Mouse (Mus musculus) bone marrow macrophage, adult 2 months (primary cell): Measurements from ENCODE around the gene Cox19. TPM values are rescaled to one million over a fixed set of nuclear protein-coding genes. Genes with fewer than 3 reads are reported as not detected.

ENCODE experiments used
- H3K27ac ChIP-seq: 2 replicates; pipeline ENCODE4 v1.5.1; 2012; ENCODE audit warnings: low read depth, low read length; ENCODE audit not compliant: insufficient read depth
- H3K4me1 ChIP-seq: 2 replicates; pipeline ENCODE4 v1.6.1; 2012; ENCODE audit warnings: low read length; ENCODE audit not compliant: control insufficient read depth, insufficient read depth
- H3K4me3 ChIP-seq: 2 replicates; pipeline ENCODE4 v1.5.1; 2012; ENCODE audit warnings: mild to moderate bottlenecking, low read length, moderate library complexity; ENCODE audit not compliant: insufficient read depth
- CTCF ChIP-seq: IDR thresholded peaks from 2 replicates; pipeline ENCODE4 v1.5.1; 2012; ENCODE audit warnings: low read depth, mild to moderate bottlenecking, low read length, moderate library complexity
- POLR2A ChIP-seq: IDR thresholded peaks from 2 replicates; pipeline ENCODE4 v1.6.1; 2012; ENCODE audit warnings: mild to moderate bottlenecking, low read depth, low read length, borderline replicate concordance
- polyA plus RNA-seq: library from polyadenylated mRNA; stranded (reverse); fragments of >200 nt; gene quantifications from 2 replicates; pipeline ENCODE4 v1.2.4, GENCODE M21; 2012; ENCODE audit not compliant: missing spikeins, insufficient read depth, insufficient read length

Cox19 gene
- polyA plus RNA-seq, 1 experiment: 31.4 TPM

DNA sequence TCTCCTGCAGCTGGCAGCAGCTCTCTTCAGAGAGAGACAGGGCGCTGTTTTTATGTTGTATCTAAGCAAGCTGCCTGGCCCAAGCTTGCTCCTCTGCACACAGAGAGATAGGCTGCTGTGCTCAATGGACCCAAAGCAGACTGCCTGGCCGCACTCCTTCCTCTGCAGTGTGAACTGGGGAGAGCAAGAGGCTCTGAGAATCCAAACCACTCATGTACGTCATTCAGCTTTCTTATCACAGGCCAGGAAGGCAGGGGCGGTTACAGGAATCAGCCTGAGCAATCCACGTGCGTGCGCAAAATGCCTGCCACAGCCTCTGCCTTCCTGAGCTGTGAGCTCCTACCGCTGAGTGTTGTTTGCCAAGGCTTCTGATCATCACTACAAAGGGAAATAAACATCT is 31.5 kb upstream of the Cox19 start:
- H3K27ac ChIP-seq: peak overlapping the region; percentile 96
- peak overlapping the region; percentile 72 for H3K4me3 ChIP-seq
- peaks cover 49% of the 10 kb centered on the region for H3K4me1 ChIP-seq
- TF ChIP-seq CTCF (no peak), POLR2A (no peak)

DNA sequence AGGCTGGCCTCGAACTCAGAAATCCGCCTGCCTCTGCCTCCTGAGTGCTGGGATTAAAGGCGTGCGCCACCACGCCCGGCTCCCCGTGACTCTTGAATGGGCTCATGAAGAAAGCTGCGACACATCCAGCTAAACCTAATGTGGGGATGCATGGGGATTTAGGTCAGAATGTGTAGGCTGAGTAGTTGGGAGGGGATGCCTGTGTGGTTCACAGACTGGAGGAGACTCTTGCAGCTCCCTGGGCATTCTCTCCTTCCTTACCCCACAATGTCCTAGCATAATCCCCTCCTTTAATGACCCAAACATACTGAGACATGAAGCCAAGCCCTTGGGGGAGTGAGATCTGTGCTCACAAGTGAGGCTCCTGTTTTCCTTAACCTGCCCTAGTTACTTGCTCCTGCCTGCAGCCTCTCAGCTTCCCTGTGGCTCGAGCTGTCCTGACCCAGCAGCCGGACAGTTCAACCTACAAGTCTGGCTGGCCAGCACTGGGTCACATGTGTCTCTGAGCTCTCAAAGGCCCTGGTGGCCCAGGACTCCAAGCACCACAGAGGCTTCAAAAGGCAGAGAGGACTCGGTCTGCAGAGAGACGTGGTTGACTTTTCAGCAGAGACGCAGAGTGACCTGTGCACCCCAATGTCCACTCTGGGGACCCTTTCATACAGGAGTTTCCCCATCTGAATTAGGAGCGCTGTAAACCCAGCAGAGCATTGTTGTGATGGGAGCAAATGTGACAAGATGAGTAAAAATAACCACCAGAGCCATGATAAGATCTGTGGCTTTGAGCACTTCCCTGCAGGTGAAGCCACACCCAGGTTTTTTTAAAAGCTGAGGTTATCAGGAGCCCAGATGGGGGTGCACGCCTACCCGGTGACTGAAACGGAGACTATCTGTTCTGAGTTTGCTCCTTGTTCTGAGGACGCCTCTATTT is 30.6 kb upstream of the Cox19 start:
- no peak for TF ChIP-seq CTCF
- no peak for TF ChIP-seq POLR2A
- H3K4me1 ChIP-seq: peaks cover 50% of the 10 kb centered on the region
- H3K27ac ChIP-seq: peak overlapping the region; percentile 96
- peak overlapping the region; percentile 72 for H3K4me3 ChIP-seq

DNA sequence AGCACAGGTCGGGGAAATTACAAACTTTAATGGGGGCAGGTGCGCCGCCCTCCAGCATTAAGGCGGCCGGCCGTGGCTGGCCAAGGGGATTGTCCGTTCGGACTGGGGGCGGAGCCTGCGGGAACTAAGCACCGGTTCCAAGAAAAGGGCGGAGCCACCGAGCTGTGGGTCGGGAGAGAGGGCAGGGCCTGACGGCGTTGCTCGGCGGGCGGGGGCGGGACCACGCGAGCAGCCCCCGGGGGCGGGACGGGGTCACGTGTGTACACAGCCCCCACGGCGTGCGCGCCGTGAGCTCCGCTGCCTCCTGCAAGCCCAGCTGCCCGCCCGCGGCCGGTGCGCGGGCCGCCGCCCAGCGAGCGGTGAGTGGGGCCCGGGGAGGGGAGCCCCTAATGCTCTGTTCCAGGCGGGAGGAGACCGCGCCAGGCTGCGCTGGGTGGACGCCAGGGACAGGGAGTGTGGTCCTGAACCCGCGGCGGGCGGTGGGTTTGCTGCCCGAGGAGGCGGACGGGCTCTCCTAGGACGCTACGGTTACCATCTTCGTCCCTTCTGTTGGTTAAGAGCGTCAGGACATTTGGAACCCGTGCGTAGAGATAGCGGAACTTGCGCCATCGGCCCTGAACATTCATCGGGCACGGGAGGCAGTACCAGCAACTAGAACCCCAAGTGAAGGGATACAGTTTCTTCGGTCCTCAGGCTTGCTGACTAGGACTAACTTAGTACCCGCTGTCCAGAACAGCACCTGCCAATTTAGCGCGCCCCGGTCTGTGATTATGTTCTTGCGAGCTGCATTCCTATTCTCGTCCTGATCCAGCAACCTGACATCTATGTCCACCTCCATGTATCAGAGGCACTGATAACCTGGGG is 29.4 kb upstream of the Cox19 start:
- Histone ChIP-seq H3K4me3 (peak overlapping the region; percentile 72), H3K4me1 (peaks cover 60% of the 10 kb centered on the region), H3K27ac (peak overlapping the region; percentile 98)
- TF ChIP-seq CTCF (no peak), POLR2A (no peak)

DNA sequence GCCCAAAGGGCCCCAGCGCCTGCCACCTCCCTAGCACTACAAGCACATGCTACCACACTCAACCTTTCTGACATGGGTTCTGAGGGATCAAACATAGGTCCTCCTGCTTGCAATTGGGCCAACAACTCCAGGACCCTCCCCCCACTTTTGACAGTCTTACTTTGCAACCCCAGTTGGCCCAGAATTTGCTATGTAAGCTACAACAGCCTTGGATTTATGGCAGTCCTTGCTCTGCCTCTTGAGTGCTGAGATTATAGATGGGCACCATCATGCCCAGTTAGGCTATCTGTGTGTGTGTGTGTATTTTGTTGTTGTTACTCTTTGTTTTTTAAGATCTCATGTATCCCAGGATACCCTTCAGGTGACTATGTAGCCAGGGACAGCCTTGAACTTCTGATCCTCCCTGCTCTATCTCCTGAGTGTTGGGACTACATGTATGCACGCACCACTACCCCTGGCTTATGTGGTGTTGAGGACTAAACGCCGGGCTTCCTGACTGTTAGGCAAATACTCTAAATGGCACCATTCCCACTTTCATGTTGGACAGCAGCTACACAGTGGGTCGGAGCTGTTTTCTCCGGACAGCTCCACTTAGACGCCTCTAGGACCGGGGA is 28.7 kb upstream of the Cox19 start:
- TF ChIP-seq CTCF: no peak
- TF ChIP-seq POLR2A: no peak
- H3K4me1 ChIP-seq: peaks cover 62% of the 10 kb centered on the region
- H3K4me3 ChIP-seq: peak overlapping the region; percentile 51
- H3K27ac ChIP-seq: peak overlapping the region; percentile 98

DNA sequence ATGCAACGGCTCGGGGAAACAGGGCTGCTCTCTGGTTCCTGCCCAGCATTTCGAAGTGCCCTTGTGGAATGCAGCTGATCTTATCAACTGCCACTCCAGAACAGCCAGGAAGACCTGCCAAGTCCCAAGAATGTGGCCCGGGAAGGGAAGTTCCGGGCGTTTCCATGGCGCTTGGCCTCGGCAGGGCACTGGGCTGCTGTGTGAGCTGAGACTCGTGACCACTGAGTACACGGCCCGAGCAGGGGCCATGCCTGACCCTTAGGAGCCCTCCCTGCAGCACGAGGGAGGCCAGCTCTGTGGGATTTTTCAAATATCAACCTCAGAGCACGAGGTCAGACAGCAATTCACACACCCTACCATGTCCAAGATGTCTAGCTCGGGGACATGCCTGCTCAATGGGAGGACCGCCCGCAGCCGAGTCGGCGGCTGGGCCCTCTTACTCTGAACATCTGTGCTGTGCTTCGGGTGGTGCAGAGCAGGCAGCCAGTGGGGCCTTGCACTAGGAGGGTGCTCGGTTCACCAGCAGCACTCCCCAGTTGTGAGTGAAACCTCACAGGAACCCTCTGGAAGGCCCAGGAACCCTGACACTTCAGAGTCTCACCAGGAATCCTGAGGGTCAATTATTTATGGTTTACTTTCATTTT is 27.9 kb upstream of the Cox19 start:
- TF ChIP-seq CTCF: no peak
- TF ChIP-seq POLR2A: no peak
- Histone ChIP-seq H3K4me1 (peaks cover 62% of the 10 kb centered on the region), H3K4me3 (peak overlapping the region; percentile 51), H3K27ac (peak overlapping the region; percentile 98)

DNA sequence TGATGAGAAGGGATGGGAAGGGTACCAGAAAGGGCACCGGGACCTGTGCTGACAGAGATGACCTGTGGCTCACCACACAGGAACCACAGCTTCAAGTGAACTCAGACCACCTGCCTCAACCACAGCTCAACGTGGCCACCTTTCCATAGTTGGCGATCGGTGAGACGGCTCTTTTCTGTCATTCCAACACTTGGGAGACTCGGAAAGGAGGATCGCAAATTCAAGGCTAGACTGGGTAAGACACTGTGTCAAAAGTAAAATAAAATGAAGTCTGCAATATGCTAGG is 27.0 kb upstream of the Cox19 start:
- H3K4me1 ChIP-seq: peaks cover 61% of the 10 kb centered on the region
- H3K27ac ChIP-seq: peak overlapping the region; percentile 98
- TF ChIP-seq CTCF (no peak), POLR2A (no peak)
- peak overlapping the region; percentile 51 for H3K4me3 ChIP-seq

DNA sequence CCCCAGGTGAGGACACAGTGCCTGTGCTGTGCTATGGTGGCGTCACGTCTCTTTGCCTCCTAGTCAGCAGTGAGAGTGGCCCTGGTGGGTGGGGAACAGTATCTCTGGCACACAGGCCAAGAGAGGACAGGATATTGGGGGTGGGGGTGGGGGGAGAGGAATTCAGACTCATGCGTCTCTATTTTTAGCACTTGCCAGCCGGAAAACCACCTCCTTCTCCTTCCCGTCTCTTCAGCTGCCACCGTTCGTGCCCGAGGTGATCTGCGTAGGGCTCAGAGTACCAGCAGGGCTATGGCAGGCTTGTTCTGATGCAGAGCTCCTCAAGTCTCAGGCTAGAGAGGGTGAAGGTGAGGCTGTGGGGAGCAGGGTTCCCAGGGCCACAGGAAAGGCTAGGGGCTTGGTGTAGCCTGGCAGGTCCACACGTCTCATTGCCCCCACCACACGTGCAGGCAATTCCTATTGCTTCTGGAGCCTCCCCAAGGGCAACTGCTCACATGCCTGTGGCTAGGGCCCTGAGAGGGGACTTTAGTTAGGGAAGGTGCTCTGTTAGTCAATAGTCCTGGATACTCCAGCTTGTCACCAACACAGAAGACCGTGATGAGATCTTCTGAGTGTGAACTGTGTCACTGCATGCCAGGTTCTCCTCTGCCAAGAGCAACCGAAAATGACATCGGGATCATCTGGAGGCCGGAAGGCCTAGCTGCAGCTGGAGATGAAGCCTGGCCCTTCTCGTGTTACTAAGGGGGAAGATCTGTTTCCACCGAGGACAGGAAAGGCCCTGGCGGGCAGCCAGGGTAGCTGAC is 26.5 kb upstream of the Cox19 start, which contains the start of gene Gpr146:
Gene Gpr146 (plus strand): TSS at position 230 of the 803 bp plus-strand sequence.
- TF ChIP-seq POLR2A: no peak
- no peak for TF ChIP-seq CTCF
- H3K27ac ChIP-seq: peak within 1 kb of the TSS; percentile 98
- H3K4me1 ChIP-seq: peaks cover 61% of the 10 kb centered on the region
- peak within 1 kb of the TSS; percentile 51 for H3K4me3 ChIP-seq

DNA sequence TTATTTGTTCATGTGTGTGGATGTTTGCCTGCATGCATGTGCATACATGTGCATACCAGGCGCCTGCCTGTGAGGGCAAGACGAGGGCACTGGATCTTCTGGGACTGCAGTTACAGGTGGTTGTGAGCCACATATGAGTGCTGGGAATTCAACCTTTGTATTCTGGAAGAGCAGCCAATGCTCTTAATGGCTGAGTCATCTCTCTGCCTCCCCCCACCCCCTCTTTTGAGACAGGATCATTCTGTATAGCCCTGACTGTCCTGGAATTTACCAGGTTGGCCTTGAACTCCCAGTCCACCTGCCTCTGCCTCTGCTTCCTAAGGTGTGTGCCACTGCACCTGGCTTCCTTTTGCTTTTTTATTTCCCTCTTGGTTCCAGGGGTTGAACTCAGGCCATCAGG is 23.6 kb upstream of the Cox19 start:
- peak overlapping the region; percentile 43 for H3K27ac ChIP-seq
- no peak overlapping the region for H3K4me3 ChIP-seq
- H3K4me1 ChIP-seq: peaks cover 74% of the 10 kb centered on the region
- TF ChIP-seq POLR2A (no peak), CTCF (no peak)

DNA sequence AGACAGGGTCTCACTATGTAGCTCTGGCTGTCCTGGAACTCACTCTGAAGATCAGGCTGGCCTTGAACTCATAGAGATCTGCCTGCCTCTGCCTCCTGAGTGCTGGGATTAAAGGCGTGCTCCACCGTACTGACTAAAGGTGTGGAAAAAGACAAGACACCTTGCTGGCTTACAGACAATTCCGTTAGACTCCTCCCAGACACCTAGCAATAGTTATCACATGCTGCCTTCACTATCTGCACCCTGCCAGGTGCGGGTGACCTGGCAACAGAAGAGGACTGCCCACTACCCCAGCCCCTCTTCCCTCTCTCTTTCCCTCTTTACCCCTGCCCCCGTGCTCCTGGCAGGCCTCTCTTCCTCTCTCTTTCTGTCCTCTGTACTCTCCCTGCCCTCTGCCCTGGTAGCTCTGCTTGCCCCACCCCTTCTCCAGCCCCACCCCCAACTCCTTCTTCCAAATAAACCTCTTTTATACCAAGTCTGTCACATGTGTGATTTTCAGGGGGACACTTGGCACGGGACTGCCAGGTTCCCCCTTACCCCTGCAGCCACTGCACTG is 22.7 kb upstream of the Cox19 start:
- TF ChIP-seq CTCF: no peak
- Histone ChIP-seq H3K4me1 (peaks cover 73% of the 10 kb centered on the region), H3K4me3 (no peak overlapping the region), H3K27ac (peak overlapping the region; percentile 43)
